Mouse (Mus musculus): ENCODE data around the gene Osbpl11. TPM values are rescaled to one million over a fixed set of nuclear protein-coding genes. Genes with fewer than 3 reads are reported as not detected.

Gene Osbpl11
- polyA plus RNA-seq (2015; fragmentation: Nextera tagmentation; extraction: Ambion mirVana): 10.7 and 11.2 TPM in 2 replicates

DNA sequence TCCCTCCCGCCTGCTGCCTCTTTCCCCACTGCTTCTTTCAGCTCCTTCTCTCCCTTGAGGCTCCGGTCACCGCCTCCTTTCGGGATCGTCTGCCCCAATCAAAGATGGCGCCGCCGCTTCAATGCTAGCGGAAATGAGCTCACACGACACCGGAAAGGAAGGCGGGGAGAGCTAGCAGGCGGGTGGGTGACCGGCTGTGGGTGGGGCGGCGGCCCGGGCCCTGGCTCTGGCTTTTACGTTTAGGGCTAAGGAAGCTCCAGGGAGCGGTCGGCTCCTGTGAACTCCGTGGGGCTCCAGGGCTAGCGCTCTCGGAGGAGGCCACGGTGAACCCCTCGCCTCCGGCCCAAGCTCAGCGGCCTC, at the start of gene Osbpl11:
TSS of gene Osbpl11 (plus strand) at position 171 of the 360 bp plus-strand sequence.

GRCm38 (mm10) chr16:33251194-33252051, 66.6 kb downstream of the Osbpl11 start, which contains the start of gene Snx4:
Gene Snx4 (plus strand): TSS chr16:33251442.

Other genes with a start within 250 kb of the Osbpl11 start
- 2.5 and 2.7 TPM in 2 replicates for gene Iqcg, start 128.9 kb upstream of the Osbpl11 start, polyA plus RNA-seq (2015; fragmentation: Nextera tagmentation; extraction: Ambion mirVana)
- 670 and 712 TPM in 2 replicates for gene Rpl35a, start 128.6 kb upstream of the Osbpl11 start, polyA plus RNA-seq (2015; fragmentation: Nextera tagmentation; extraction: Ambion mirVana)
- 1.0 and 1.3 TPM in 2 replicates for gene Lmln, start 122.5 kb upstream of the Osbpl11 start, polyA plus RNA-seq (2015; fragmentation: Nextera tagmentation; extraction: Ambion mirVana)
- 56.7 and 59.9 TPM in 2 replicates for gene Snx4, start 66.4 kb downstream of the Osbpl11 start, polyA plus RNA-seq (2015; fragmentation: Nextera tagmentation; extraction: Ambion mirVana)
- 19.6 and 22.6 TPM in 2 replicates for gene Zfp148, start 195.8 kb downstream of the Osbpl11 start, polyA plus RNA-seq (2015; fragmentation: Nextera tagmentation; extraction: Ambion mirVana)